Mouse (Mus musculus): ENCODE results near the gene Stpg4.

Gene Stpg4

DNA sequence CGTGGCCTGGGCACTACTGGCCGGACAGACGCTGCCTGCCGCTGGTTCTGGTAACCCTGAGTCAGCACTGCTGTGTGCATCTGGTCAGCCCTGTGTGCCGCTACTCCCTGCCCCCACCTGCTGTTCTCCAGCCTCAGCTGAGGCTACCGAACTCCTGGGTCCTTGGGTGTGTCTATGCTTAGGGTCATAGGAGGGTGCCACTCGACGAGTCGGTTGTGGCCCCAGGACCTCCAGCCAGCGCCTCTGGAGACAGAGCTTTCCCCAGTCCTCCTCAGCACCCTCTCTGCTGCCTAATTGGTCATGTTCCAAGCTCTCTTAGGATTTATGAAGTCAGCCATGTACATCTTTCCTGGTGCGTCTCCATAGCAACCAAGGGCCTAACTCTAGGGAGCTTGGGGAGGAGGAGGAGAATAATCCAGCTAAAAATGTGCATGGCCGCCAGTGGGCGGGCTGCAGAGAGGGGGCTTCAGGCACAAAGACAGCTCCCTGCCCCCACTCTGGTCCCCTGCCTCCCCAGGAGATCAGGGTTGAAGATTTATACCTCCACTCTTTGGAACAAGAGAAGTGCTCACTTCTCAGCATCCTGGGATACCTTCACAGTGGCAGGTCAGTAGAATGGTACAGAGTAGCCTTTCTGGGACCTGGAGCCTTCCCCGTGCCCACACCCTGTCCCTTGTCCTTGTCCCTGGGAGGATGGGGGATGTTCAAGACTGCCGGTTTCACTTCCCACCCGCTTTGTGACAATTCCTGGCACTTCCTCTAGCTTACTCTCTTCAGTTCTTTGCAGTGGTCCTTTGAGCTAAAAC lies 49.0 kb downstream of the Stpg4 start:
- in situ Hi-C loops (cut with MboI, MseI), result no loop called here

DNA sequence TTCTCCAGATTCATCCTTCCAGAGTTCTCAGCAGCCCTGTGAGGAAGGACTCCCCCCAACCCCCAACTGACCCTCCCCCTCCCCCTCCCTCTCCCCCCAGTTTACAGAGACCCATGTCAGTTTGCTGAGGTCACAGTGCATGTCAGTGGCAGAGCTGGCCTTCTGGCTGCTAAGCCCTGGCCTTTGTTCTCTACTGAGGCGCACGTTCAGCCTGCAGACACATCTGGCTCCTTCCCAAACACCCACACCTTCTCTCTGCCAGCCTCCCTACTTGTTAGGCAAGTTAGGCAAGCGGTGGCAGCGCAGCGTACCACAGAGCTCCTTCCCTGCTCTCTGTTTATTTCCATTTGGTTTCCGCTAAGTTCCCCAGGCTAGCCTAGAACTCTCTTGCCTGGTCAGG lies 50.0 kb downstream of the Stpg4 start:
- in situ Hi-C loops (cut with MboI, MseI), result no loop called here

DNA sequence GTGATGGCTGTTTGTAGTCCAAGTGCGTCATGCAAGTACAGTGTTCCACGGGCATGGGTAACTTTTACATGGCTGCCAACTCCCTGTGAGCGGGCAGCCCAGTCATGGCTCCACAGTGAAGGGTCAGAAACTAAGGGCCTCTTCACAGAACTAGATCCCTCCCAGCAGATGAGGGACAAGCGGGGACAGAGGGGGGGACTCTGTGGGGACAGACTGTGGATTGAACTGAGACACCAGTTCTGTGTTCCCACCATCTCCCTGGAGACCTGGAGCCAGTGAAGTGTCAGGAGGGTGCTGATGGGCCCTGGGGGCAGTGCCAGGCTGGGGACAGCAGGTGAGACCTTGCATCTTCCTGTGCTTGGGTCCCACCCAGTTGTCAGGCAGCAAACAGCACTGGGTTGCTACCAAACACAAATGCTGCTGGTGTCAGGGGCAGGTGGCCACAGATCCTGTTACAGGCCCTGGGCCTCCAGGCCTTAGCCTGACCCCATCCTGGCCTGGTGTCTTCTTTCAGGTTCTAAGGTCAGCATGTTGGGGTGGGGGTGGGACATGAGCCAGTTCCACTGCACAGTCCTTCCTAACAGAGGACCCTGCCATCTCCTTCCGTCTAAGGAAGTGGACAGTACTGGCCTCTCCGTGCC lies 50.6 kb downstream of the Stpg4 start:
- in situ Hi-C loops (cut with MboI, MseI), result no loop called here

DNA sequence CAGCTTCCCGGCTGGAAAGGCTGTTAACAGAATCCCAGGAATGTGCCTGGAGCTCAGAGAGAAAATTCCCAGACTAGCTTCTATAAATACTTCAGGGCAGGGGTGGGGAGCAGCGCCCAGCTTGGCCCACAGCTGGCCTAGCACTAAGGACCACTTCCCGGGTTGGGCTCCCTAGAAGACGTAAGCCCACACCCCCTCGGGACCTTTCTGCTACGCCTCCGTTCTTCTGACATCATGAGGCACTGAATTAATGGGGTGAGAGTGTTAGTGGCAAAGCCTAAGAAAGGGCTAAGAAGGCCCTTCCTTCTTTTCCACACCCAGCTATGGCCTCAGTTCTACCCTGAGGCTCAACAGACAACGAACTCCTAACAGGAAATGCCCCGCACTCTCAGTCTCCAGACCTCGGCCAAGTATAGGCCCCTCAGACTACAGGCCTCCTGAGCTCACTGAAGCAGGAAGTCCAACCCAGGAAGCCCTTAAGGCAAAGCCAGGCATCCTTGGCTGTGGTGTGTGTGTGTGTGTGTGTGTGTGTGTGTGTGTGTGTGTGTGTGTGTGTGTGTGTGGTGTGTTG lies 51.5 kb downstream of the Stpg4 start:
- in situ Hi-C loops (cut with MboI, MseI), result no loop called here

DNA sequence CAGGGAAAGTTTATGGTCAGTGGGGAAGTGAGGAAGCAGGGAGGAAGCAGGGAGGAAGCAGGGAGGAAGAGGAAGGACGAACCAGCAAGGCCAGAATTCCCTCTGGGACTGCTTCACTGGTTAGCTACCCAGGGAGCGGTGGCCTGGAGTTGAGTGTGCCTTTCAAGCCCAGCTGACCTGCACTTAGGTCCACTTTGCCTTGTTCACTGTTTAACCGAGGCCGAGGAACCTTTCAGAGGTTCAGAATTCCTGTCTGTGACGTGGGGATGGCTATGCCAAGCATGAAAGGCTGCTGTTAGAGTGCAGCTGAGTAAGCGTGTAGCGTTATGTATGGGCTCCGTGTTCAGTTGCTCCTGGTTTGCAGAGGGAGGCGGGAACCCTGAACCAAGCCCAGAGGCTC lies 54.2 kb downstream of the Stpg4 start:
- in situ Hi-C loops (cut with MboI, MseI), result no loop called here

DNA sequence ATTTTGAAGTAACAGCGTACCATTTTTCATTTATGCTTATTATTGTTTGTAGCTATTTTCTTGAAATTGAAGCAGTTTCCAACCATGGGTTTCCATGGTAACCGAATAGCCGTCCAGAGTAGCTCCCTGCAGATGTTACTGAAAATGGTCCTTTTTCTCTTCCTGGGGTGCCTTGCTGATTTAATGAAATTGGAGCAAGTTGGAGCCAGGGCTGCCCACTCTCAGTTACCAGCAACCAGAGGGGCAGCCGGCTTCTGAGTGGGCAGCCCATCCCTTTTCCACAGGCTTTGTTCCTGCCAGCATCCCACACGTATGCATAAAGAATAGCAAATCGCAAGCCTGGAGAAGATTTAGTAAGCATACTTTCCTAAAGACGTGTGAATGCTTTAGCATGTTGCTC lies 55.4 kb downstream of the Stpg4 start:
- in situ Hi-C loops (cut with MboI, MseI), result no loop called here

DNA sequence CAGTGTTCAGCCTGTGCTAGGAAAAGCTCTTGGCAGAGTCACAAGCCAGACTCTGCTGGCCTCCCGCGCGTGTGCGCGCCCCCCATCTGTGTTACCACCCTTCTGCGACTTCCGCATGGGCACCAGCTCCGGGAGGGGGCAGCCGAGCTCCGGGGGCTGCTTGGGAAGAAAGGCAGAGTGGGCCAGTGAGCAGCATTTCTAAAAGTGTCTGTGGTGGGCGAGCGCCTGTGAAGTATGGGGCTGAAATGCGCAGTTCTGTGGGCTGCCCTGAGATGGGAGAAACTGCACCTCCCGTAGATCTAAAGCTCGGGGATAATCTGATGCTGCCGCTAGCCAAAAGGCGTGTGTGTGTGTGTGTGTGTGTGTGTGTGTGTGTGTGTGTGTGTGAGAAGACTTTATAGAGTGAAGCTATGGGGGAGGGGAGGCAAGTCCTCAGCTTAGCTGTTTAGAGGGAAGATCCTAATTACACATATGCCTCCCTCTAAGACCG lies 58.2 kb downstream of the Stpg4 start:
- in situ Hi-C loops (cut with MboI, MseI), result no loop called here

DNA sequence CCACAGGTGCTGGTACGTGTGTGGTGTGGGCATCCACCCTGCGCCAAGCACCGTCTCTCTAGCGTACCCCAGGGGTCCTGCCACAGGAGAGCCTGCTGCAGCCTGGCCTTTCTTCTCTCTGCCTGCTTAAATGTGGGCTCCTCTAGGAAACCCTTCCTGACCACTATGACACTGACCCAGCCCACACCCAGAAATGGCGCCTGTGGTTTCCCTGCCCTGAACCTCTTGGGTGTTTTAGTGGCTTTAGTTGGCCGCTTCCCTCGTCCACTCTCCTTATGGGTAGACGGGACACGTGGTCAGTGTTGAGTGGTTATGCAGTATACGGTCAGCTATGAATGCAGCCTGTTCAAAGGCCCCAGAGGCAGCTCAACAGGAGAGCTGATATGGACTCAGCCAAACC lies 59.1 kb downstream of the Stpg4 start:
- in situ Hi-C loops (cut with MboI, MseI), result no loop called here

DNA sequence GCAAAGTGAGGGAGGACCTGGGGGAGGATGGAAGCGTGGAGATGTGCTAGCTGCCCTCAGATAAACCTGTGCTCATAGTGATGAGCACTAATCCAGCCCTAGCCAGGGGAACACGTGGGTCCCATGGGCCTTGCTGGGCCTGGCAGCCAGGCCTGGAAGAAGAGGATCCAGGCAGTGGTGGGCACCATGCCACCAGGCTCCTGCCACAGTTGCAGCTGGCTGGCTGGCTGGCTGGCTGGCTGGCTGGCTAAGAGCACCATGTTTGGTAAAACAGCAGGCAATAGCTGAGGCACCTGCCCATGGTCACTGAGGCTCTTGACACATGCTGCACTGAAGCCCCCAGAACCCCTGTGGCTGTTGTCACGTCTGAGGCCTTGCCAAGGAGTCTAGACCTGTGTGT lies 59.9 kb downstream of the Stpg4 start:
- in situ Hi-C loops (cut with MboI, MseI), result no loop called here

DNA sequence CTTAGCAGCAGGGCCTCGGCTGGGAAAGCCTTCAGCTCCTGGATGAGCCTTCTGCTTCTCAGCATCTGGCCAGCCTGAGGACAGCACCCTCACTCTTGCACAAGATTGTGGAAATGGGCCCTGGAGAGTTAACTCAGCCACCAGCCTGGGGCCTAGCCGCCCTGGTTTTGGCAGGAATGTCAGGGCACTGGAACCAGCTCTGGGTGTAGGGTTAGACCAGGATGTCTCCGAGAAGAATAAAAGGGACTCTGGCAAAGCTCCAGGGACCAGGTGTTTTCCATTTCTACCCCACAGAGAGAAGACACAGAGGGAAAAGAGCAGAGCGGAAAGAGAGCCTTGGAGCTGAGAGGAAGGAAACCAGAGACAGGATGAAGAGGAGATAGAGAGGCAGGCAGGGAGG lies 60.3 kb downstream of the Stpg4 start:
- in situ Hi-C loops (cut with MboI, MseI), result no loop called here

DNA sequence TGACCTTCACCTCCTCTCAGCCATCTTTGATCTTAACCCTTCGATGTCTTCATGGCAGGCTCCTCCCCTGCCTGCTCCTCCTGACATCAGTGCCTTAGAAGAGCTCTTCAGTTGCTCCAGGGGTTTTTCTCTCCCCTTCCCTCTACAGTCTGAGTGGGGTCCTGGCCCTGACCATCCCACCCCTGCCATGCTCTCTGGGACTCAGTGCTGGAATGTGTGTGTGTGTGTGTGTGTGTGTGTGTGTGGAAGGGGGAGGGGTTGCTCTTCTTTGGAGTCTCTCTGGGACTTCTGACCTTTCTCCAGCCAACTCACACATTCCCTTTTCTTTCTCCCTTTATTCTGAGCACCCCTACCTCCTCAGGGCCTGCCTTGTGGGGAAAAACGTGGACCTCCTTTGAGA lies 61.0 kb downstream of the Stpg4 start:
- in situ Hi-C loops (cut with MboI, MseI), result no loop called here

DNA sequence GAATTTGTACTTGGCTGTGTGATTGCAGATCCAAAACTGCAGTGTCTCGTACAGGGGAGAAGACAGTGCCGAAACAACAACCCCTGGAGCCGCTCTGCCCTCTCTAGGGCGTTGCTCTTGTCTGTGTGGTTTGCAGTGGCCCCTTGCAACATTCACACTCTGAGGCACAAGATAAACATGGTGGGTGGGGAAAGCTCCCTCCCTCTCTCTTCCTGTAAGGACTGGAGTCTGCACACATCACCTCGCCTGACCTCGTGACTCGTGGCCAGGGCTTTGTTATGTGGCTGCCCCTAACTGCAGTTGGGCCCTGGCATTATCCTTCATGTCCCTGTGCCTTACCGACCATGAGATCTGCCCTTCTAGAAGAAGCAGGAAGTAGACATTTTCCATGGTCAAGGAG lies 62.3 kb downstream of the Stpg4 start:
- in situ Hi-C loops (cut with MboI, MseI), result no loop called here

DNA sequence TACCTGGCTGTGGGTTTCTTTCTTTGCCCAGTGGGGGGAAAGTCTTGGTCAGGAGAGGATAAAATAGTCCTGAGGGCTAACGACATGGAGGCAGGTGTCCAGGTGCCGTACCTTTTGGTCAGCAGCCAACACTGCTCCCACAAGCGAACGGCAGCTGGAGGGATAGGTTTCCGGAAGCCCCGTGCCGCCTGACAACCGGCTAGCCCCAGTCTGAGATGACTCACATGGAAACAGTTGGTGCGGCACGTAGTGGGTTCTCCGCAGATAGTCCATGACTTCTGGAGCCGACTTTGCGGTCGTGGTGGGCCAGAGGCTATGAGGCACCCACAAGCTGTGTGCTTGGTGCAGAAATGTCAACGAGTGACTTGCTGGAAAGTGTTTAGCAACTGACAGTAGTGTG lies 63.4 kb downstream of the Stpg4 start:
- in situ Hi-C loops (cut with MboI, MseI), result no loop called here

DNA sequence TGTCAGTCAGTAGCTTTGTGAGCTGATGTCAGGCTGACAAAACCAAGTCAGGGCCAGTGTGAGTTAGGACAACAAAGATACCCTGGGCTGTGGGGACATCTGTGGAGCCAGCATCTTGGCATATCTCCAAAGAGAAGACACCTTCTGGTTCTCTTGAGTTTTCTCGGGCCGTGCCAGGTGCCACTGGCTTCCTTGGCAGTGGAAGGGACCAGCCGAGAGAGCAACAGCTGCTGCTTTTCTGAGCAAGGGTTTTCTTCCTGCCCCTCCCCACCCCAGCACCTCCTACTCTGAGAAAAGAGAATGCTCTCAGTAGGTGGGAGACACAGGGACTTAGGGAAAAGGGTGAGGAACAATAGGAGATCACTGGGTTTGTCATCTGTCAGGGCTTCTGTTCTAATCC lies 66.4 kb downstream of the Stpg4 start:
- in situ Hi-C loops (cut with MboI, MseI), result no loop called here

DNA sequence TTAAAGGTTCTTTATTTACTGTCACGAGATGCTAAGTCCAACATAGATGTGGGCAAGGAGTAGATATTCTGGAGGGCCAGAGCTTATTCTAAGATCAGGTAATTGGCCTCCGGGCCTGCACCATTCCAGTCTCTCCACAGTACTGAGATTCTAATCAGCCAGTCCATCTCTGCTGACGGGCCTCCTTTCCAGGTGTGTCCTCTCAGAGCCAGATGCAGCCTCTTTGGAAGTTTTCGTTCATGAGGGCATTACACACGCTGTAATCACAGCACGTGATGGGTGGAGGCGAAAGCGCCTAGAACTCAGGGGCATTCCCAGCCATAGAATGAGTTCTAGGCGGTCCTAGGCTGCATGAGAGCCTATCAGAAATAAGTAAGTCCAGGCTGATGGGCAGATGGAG lies 70.0 kb downstream of the Stpg4 start:
- in situ Hi-C loops (cut with MboI, MseI), result no loop called here

DNA sequence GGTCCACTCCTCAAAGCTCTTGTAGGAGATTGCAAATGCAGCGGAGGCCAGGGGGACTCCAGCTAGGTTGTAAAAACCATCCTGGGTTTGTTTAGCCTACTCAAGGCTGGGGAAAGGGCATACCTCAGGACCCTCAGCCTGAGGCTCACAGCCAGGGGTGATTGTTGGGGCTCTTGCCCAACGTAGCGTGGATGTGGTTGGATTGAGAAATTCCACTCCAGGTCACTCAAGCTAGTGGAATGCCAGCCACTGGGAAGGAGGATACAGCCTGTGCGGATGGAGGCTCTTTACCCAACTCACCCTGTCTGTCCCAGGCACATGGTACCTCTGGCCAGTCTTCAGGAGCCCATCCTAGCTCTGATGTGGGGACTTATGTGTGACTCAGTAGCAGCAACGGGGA lies 71.3 kb downstream of the Stpg4 start:
- in situ Hi-C loops (cut with MboI, MseI), result no loop called here

DNA sequence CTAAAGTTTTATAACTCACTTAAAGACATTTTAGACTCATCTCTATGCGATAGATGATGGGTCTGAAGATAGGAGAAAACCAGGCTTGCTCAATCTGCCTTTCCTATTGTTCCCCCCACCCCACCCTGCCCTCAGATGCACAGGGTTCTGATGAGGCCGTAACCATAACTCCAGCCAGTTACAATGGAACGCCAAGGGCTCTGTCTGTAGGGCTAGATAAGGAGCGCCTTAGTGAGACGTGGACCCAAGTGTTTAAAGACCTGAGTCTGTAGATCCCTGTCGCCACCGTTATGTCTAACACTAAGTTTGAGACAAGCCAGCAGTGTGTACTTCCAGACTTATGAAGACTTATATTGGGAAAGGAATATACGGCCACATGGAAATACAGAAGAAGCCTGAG lies 72.1 kb downstream of the Stpg4 start:
- in situ Hi-C loops (cut with MboI, MseI), result no loop called here

DNA sequence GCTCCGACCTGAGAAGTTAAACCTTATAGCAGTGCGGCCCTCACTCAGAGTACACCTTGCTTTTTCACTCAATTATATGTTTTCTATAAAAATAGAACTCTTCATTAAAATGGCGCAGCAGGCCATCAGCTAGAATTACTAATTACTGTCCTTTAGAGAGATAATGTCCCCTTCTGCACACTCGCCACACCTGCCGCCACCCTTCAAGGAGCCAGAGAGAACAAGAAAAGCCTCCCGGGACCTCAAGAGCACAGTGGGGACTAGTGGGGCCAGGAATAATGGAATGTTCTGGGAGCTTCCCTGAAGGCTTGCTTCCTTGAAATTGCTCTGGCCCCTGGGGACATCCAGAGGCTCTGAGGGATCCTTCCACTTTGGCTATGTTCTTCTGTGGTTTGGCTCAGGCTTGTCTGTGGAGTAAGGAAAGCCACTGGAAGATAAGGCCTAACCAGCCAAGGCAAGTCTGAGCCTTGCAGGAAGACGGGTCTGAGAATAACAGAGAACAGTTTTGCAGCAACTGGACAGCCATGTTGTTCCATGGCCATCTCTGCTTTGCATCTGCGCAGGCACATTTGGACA lies 73.7 kb downstream of the Stpg4 start:
- in situ Hi-C loops (cut with MboI, MseI), result no loop called here

DNA sequence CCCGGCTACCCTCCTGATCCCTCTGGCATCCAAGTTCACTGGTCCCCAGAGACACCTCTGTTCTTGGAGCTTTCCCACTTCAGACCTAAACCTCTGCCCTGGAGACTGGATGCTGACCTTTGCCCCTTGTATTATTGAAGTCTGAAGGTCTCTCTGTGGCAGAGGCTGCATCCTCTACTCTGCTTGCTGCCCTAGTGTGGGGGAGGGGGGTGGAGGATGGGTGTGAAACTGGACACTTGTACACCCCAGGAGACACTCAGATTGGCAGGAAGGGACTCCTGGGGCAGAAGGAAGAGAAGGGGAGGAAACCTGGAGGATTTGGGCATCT lies 74.7 kb downstream of the Stpg4 start:
- in situ Hi-C loops (cut with MboI, MseI), result no loop called here

DNA sequence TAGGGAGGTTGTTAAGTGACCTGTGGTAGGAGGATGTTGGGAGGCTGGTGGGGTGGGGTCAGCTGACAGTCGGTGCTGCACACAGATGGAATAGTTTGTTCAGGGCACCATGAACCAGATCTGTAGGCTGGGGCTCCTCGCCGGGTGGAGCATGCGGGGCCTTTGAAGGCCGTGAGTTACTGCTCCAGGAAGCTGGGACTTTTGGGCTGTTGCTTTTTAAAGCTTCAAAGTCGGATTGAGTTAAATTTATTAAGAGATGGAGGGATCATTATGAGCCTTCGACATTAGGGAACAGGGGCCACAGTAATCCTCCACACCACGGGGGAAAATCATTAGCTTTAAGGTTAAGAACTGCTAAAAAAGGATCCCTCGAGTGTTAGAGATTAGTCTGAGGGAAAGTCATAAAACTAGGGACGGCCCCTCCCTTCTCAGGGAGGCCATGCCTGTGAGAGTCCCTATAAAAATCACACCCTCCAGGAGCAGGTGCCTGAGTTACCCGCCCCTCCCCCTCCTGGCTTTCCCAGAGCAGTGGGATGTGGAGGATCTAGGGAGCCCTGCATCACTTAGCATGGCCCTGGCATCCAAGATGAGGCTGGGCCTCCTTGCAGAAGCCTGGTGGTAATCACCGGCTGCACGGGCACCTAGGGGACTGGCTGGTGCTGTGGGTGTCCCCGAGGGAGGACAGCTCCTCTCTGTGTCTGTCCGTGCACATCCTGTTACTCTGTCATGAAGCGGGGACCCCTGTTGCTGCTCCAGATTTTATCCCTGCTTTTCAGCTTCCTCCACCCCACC lies 75.2 kb downstream of the Stpg4 start:
- in situ Hi-C loops (cut with MboI, MseI), result no loop called here

DNA sequence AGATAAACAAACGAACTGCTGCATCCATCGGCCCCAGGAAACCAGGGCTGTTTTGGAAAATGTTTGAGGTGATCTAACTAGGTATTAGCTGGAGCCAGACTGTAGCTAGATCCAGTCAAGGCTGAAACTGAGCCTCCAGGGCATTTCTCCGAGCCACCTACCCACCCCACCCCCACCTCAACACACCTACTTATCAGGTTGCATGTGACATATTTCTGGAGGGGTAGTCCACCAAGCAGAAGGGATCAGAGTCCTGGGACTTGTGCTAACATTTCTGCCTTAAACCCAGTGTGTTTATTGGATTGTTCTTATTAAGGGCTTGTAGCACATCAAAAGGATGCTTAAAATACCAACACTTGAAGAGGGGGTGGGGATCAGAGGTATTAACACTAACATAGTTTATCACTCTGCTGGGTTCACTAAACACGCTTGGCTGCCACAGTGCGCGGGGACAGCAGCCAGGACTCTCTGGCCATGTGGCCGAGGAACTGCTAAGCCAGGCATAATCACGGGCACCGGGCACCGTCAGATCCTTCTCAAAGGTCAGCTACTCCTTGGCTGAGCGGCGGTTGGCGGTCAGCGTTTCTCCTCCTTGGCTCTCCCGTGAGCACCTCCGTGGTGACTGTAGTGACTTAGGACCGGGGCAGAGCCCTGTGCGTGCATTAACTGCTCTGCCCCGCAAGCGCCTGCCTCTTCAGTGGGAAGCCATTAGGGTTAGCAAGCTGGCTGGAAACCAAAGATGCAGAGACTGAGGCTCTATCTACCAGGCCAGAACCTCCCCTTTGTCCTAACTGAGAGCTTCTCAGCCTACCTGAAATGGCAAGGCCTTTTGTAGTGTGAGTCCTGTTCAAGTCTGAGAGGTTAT lies 76.1 kb downstream of the Stpg4 start:
- in situ Hi-C loops (cut with MboI, MseI), result no loop called here

Measured in T-helper 2 cell (primary cell).